18 mouse cellular contexts compared by ENCODE assay signal in genomic region chr2:59889699-59890098, GRCm38 (mm10). TPM values are rescaled to one million over a fixed set of nuclear protein-coding genes. Genes with fewer than 3 reads are reported as not detected.
A peak's percentile ranks its signal among the peaks of the same experiment; 100 is the strongest.
DNase-seq lines count a peak whose midpoint lies in the region; ATAC-seq and TF ChIP-seq lines count a peak whose summit lies in the region.
"Had no signal": no experiment of that assay in that cellular context is flagged by ENCODE, and none has a peak within 500 bp of the region (broad histone marks: within the 10 kb centered on the region; RNA-seq: fewer than 3 reads in every experiment).

No protein-coding gene starts in this region.

- no peaks in the 10 kb centered on the region for H3K27me3 ChIP-seq in heart, embryonic 10.5 days (ENCODE audit: insufficient read depth, poor library complexity, severe bottlenecking)
- H3K27me3 ChIP-seq in lung, embryonic 14.5 days (ENCODE audit: insufficient read depth, low read length), result no peaks in the 10 kb centered on the region
- H3K27me3 ChIP-seq in liver, embryonic 11.5 days (replicated peaks; ENCODE audit: control insufficient read depth, insufficient read depth, low read length), result no peaks in the 10 kb centered on the region
- H3K27me3 ChIP-seq: embryonic facial prominence, embryonic 12.5 days; forebrain, embryonic 15.5 days; heart, embryonic 15.5 days had no signal

- DNase-seq in heart, adult 11 months, result peak; percentile 94
- DNase-seq in heart, embryonic 10.5 days (ENCODE audit: low spot score), result no peak
- peak; percentile 8 for DNase-seq in lung, embryonic 14.5 days
- no peak for DNase-seq in lung, postnatal 14 days
- DNase-seq in monocyte, adult 2 months (ENCODE audit: low read depth in 1 of 2, low spot score in 2 of 2), result peak; percentile 12 to 24
- DNase-seq in liver, embryonic 11.5 days (ENCODE audit: low spot score), result no peak
- no peak for DNase-seq in adrenal gland, postnatal 14 days
- DNase-seq: cerebellum, adult 11 months; cerebellum, adult 8-10 months; cerebellum, postnatal 14 days; gastrocnemius, postnatal 10 days; heart, postnatal 14 days had no signal

- no peak overlapping the region for H3K9ac ChIP-seq in lung, embryonic 14.5 days
- H3K9ac ChIP-seq in liver, embryonic 11.5 days (ENCODE audit: low read depth, low read length), result no peak overlapping the region
- H3K9ac ChIP-seq: embryonic facial prominence, embryonic 12.5 days; forebrain, embryonic 15.5 days; heart, embryonic 15.5 days; hindbrain, embryonic 14.5 days had no signal

- H3K36me3 ChIP-seq in heart, embryonic 10.5 days, result peaks cover 17% of the 10 kb centered on the region
- peaks cover 9% of the 10 kb centered on the region; the same call in 1 of the 2 replicates for H3K36me3 ChIP-seq in lung, embryonic 14.5 days (ENCODE audit: insufficient read depth)
- no peaks in the 10 kb centered on the region for H3K36me3 ChIP-seq in liver, embryonic 11.5 days (ENCODE audit: control insufficient read depth, insufficient read depth, low read length)
- H3K36me3 ChIP-seq: forebrain, embryonic 15.5 days; heart, embryonic 15.5 days had no signal

- H3K9me3 ChIP-seq in heart, embryonic 10.5 days, result no peaks in the 10 kb centered on the region
- no peaks in the 10 kb centered on the region for H3K9me3 ChIP-seq in lung, embryonic 14.5 days (ENCODE audit: low read depth, low read length)
- H3K9me3 ChIP-seq in liver, embryonic 11.5 days (ENCODE audit: control insufficient read depth, low read length), result no peaks in the 10 kb centered on the region
- H3K9me3 ChIP-seq: embryonic facial prominence, embryonic 12.5 days; forebrain, embryonic 15.5 days; heart, embryonic 15.5 days had no signal

- H3K4me1 ChIP-seq in heart, embryonic 10.5 days, result no peaks in the 10 kb centered on the region
- H3K4me1 ChIP-seq in lung, embryonic 14.5 days (ENCODE audit: insufficient read depth), result no peaks in the 10 kb centered on the region
- H3K4me1 ChIP-seq in liver, embryonic 11.5 days (replicated peaks; ENCODE audit: control insufficient read depth, insufficient read depth, low read length), result no peaks in the 10 kb centered on the region
- H3K4me1 ChIP-seq: embryonic facial prominence, embryonic 12.5 days; forebrain, embryonic 15.5 days; heart, embryonic 15.5 days had no signal

- no peak overlapping the region for H3K27ac ChIP-seq in heart, embryonic 10.5 days
- no peak overlapping the region for H3K27ac ChIP-seq in lung, embryonic 14.5 days (ENCODE audit: low read depth)
- no peak overlapping the region for H3K27ac ChIP-seq in liver, embryonic 11.5 days (ENCODE audit: low read depth, low read length)
- H3K27ac ChIP-seq: embryonic facial prominence, embryonic 12.5 days; forebrain, embryonic 15.5 days; heart, embryonic 15.5 days; hindbrain, embryonic 14.5 days had no signal

- no peak overlapping the region for H3K4me3 ChIP-seq in heart, embryonic 10.5 days
- no peak overlapping the region for H3K4me3 ChIP-seq in lung, embryonic 14.5 days (ENCODE audit: low read depth, low read length)
- H3K4me3 ChIP-seq in liver, embryonic 11.5 days (ENCODE audit: low read depth, low read length), result no peak overlapping the region
- H3K4me3 ChIP-seq: embryonic facial prominence, embryonic 12.5 days; forebrain, embryonic 15.5 days; heart, embryonic 15.5 days had no signal

- 85% methylated on average over 6 of the region's 6 CpGs for WGBS in heart, embryonic 10.5 days
- 85% methylated on average over 6 of the region's 6 CpGs for WGBS in lung, embryonic 14.5 days
- 74% methylated on average over 6 of the region's 6 CpGs for WGBS in liver, embryonic 11.5 days

- no peak overlapping the region for H3K4me2 ChIP-seq in lung, embryonic 14.5 days
- no peak overlapping the region for H3K4me2 ChIP-seq in liver, embryonic 11.5 days
- H3K4me2 ChIP-seq: embryonic facial prominence, embryonic 12.5 days; forebrain, embryonic 15.5 days; heart, embryonic 15.5 days; hindbrain, embryonic 14.5 days had no signal

- ATAC-seq in lung, embryonic 14.5 days (ENCODE audit: insufficient read depth), result no peak
- peak; percentile 94 for ATAC-seq in granulocyte monocyte progenitor cell, adult 5-6 weeks (replicated peaks; ENCODE audit: poor library complexity, severe bottlenecking)
- no peak for ATAC-seq in liver, embryonic 11.5 days (replicated peaks; ENCODE audit: low FRiP score)
- ATAC-seq: activated CD4-positive, CD25-positive, alpha-beta regulatory T cell, adult 4 months; forebrain, embryonic 15.5 days had no signal

- no peak for TF ChIP-seq CTCF in lung, embryonic 14.5 days (IDR thresholded peaks at IDR 0.05; ENCODE audit: low read depth)

RNA-seq across cellular contexts. Expression of gene Wdsub1, which starts 7.3 kb away (rescaled TPM):
- polyA plus RNA-seq in heart, embryonic 10.5 days (2016; fragmentation: Nextera tagmentation; extraction: Ambion mirVana), result 37.6 and 47.0 TPM in 2 replicates
- 35.1 and 37.5 TPM in 2 replicates for polyA plus RNA-seq in lung, embryonic 14.5 days (2014; fragmentation: Nextera tagmentation; extraction: Ambion mirVana)
- total RNA-seq in granulocyte monocyte progenitor cell, adult 5-6 weeks (2014; fragmentation: Nextera tagmentation), result 6.3 and 11.1 TPM in 2 replicates
- total RNA-seq in granulocyte monocyte progenitor cell, adult 5-6 weeks (2017), result 9.2 and 9.7 TPM in 2 replicates
- polyA plus RNA-seq in liver, embryonic 11.5 days (2014; fragmentation: Nextera tagmentation; extraction: Ambion mirVana), result 22.1 and 23.5 TPM in 2 replicates
- total RNA-seq in adrenal gland, postnatal 14 days (2021), result 16.7 and 19.7 TPM in 2 replicates

Comparison
In these comparisons a context has a peak if more than half of its experiments do, and no peak if none do; other contexts are left out.
1. DNase-seq: peak in heart, adult 11 months (single experiment), lung, embryonic 14.5 days (single experiment) and monocyte, adult 2 months (2 of 2); none in heart, embryonic 10.5 days (single experiment), lung, postnatal 14 days (single experiment), liver, embryonic 11.5 days (single experiment) and adrenal gland, postnatal 14 days (single experiment).